Mouse (Mus musculus): ENCODE results near the gene 6030468B19Rik.
A peak's percentile ranks its signal among the peaks of the same experiment; 100 is the strongest.
"Not testable (repeated sequence)": the region's sequence is repeated elsewhere in the genome, so short reads cannot be mapped to it uniquely, and the experiment has no call there.

The 6030468B19Rik gene

GRCm38 (mm10) chr11:117779434-117780198 lies 17.8 kb upstream of the 6030468B19Rik start:
- DNase-seq (ENCODE audit: low spot score), result peak; percentile 82

GRCm38 (mm10) chr11:117780199-117780515 lies 17.3 kb upstream of the 6030468B19Rik start:
- no peak for DNase-seq (ENCODE audit: low spot score)

- peak; percentile 89 for DNase-seq (ENCODE audit: low spot score)
These were observed 16.8 kb upstream of the 6030468B19Rik start for GRCm38 (mm10) chr11:117780582-117781111.

GRCm38 (mm10) chr11:117781199-117781821 lies 16.1 kb upstream of the 6030468B19Rik start:
- DNase-seq (ENCODE audit: low spot score), result no peak

GRCm38 (mm10) chr11:117781993-117782704 lies 15.3 kb upstream of the 6030468B19Rik start, which contains the start of the genes Tmc8 and Tmc6:
TSS of gene Tmc8 (plus strand) at chr11:117782076.
TSS of gene Tmc6 (minus strand) at chr11:117782198.
- no peak for DNase-seq (ENCODE audit: low spot score)

GRCm38 (mm10) chr11:117782705-117783034 lies 14.8 kb upstream of the 6030468B19Rik start:
- DNase-seq (ENCODE audit: low spot score), result no peak

GRCm38 (mm10) chr11:117783089-117783488 lies 14.4 kb upstream of the 6030468B19Rik start:
- DNase-seq (ENCODE audit: low spot score), result peak; percentile 83

GRCm38 (mm10) chr11:117783683-117784309 lies 13.7 kb upstream of the 6030468B19Rik start:
- DNase-seq (ENCODE audit: low spot score), result peak; percentile 50

- DNase-seq (ENCODE audit: low spot score), result peak; percentile 77
These were observed 11.2 kb upstream of the 6030468B19Rik start for GRCm38 (mm10) chr11:117786294-117786693.

- DNase-seq (ENCODE audit: low spot score), result not testable (repeated sequence)
These were observed 9.0 kb upstream of the 6030468B19Rik start for GRCm38 (mm10) chr11:117788481-117788880.

GRCm38 (mm10) chr11:117790286-117790685 lies 7.2 kb upstream of the 6030468B19Rik start:
- peak; percentile 79 for DNase-seq (ENCODE audit: low spot score)

- no peak for DNase-seq (ENCODE audit: low spot score)
These were observed 6.6 kb upstream of the 6030468B19Rik start for GRCm38 (mm10) chr11:117790703-117791440.

GRCm38 (mm10) chr11:117791441-117791761 lies 6.1 kb upstream of the 6030468B19Rik start:
- no peak for DNase-seq (ENCODE audit: low spot score)

- peak; percentile 73 for DNase-seq (ENCODE audit: low spot score)
These were observed 5.1 kb upstream of the 6030468B19Rik start for GRCm38 (mm10) chr11:117792281-117792888.

GRCm38 (mm10) chr11:117794035-117794551 lies 3.4 kb upstream of the 6030468B19Rik start:
- no peak for DNase-seq (ENCODE audit: low spot score)

GRCm38 (mm10) chr11:117796954-117797353 lies 506 bp upstream of the 6030468B19Rik start:
- no peak for DNase-seq (ENCODE audit: low spot score)

GRCm38 (mm10) chr11:117798160-117798541 lies 691 bp downstream of the 6030468B19Rik start:
- DNase-seq (ENCODE audit: low spot score), result no peak

GRCm38 (mm10) chr11:117799174-117799573 lies 1.7 kb downstream of the 6030468B19Rik start:
- DNase-seq (ENCODE audit: low spot score), result no peak

- DNase-seq (ENCODE audit: low spot score), result no peak
These were observed 2.6 kb downstream of the 6030468B19Rik start for GRCm38 (mm10) chr11:117800038-117800437.

- DNase-seq (ENCODE audit: low spot score), result no peak
These were observed 4.2 kb downstream of the 6030468B19Rik start for GRCm38 (mm10) chr11:117801650-117802049.

- DNase-seq (ENCODE audit: low spot score), result no peak
These were observed 5.8 kb downstream of the 6030468B19Rik start for GRCm38 (mm10) chr11:117803166-117803688.
